Mouse (Mus musculus): ENCODE measurements at regions not wholly inside any gene's neighbourhood (a gene's known extent, or its start where the extent isn't known, plus 50 kb on each side); places are given as distances from the start of the nearest gene placed in this dataset.

- DNase-seq (ENCODE audit: low spot score), result no peak
Observed at GRCm38 (mm10) chr17:4941286-4941800, 52.8 kb upstream of the Arid1b start.

GRCm38 (mm10) chr17:4942868-4943267 is 51.3 kb upstream of the Arid1b start:
- DNase-seq (ENCODE audit: low spot score), result no peak

Measured in testis, postnatal 10 days (tissue).